Mouse (Mus musculus): ENCODE data around the gene Rnf185.

The Rnf185 gene

GRCm38 (mm10) chr11:3396091-3396490, 56.1 kb downstream of the Rnf185 start:
- in situ Hi-C loops (cut with MboI, MseI), result loop anchor here (5.0 kb wide), 1 partner anchor 49 kb away; no protein-coding TSS in a partner anchor

DNA sequence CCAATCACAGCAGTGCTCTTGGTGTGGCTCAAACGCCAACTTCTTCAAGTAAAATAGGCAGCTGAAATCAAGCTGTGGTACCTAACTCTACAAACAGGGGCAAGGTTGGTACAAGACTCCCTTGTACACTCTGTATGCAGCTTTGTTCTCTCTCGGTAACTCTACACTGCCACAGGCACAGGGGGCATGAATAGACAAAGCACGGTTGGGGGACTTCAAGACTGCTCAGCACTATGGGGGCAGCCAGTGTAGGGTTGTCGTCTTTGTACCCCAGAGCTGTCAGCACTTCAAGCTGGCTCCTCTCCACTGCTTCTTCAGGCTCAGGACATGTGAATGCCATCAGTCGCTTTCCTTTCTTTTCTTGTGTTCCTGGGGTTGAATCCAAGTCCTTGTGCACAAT, 57.6 kb downstream of the Rnf185 start:
- in situ Hi-C loops (cut with MboI, MseI), result no loop called here

GRCm38 (mm10) chr11:3392526-3392925, 59.6 kb downstream of the Rnf185 start:
- in situ Hi-C loops (cut with MboI, MseI), result no loop called here

- in situ Hi-C loops (cut with MboI, MseI), result no loop called here
Measured at GRCm38 (mm10) chr11:3390789-3391188, 61.4 kb downstream of the Rnf185 start.

- in situ Hi-C loops (cut with MboI, MseI), result no loop called here
Measured at GRCm38 (mm10) chr11:3389996-3390395, 62.2 kb downstream of the Rnf185 start.

- in situ Hi-C loops (cut with MboI, MseI), result no loop called here
Measured at GRCm38 (mm10) chr11:3387482-3388196, 64.5 kb downstream of the Rnf185 start.

- in situ Hi-C loops (cut with MboI, MseI), result no loop called here
Measured at GRCm38 (mm10) chr11:3386941-3387368, 65.2 kb downstream of the Rnf185 start.

- in situ Hi-C loops (cut with MboI, MseI), result no loop called here
Measured at GRCm38 (mm10) chr11:3382602-3383594, 69.3 kb downstream of the Rnf185 start.

DNA sequence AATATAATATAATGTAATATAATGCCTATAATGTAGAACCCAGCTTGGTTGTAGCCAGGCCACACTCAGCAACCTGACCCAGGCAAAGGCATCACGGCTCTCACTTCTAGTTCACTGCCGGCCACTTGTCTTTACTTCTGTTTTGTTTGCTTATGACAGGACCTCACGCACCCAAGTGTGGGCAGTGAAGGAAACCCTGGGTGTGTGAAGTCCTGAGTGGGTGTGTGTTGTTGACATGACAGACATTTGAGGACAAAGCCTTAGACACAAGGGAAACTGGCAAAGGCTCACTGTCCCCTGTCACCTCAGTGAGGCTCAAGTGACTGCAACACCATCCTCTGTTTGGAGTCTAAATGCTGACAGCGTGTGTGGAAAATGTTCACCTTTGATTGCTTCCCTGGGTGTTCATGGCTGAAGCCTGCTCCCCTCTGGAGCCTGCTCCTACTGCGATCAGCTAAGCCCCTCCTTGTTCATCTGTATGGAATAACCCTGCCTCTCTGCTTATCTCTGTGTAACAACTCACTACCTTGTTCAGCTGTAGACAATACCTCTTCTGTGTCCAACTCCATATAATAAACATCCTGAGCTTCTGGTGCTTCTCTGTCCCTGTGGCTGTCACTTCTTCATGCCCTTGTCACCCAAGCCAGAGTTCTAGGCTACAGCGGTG, 70.9 kb downstream of the Rnf185 start:
- in situ Hi-C loops (cut with MboI, MseI), result no loop called here

- in situ Hi-C loops (cut with MboI, MseI), result no loop called here
Measured at GRCm38 (mm10) chr11:3379427-3379826, 72.7 kb downstream of the Rnf185 start.

DNA sequence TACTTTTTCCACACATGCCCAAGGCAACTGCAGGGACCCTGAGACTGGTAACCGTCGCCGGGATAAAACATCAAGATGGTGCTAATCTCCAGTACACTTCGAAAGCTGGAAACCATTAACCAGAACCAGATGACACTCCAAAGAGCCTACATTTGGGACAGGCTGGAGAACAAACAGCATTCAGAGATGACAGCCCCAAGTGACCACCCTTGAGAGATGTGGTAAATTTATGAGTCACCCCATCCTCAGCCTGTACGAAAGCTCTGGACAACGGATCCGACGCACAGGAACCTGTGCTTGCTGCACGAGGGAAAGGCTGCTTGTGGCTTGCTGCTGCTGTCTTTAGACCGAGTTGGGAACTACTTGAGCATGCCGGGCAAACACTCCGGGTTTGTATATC, 77.4 kb downstream of the Rnf185 start:
- in situ Hi-C loops (cut with MboI, MseI), result no loop called here

DNA sequence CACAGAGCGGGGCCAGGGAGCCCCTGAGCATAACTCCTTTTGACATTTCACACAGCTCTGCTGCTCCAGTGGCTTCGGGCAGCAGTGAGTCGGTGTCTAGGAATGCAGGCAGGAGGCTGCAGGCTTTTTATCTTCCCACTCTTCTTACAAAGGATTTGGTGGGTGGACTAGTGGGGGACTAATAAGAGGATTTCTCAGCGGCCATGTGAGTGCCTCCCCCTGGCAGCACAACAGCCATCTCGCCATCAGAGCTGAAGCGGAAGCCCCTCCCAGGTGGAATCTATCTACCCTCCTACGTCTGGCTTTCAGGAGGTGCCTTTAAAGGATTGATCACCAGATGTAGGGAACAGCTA, 77.9 kb downstream of the Rnf185 start:
- in situ Hi-C loops (cut with MboI, MseI), result no loop called here

- in situ Hi-C loops (cut with MboI, MseI), result no loop called here
Measured at GRCm38 (mm10) chr11:3373591-3374292, 78.4 kb downstream of the Rnf185 start.

GRCm38 (mm10) chr11:3371599-3372295, 80.4 kb downstream of the Rnf185 start:
- in situ Hi-C loops (cut with MboI, MseI), result no loop called here

DNA sequence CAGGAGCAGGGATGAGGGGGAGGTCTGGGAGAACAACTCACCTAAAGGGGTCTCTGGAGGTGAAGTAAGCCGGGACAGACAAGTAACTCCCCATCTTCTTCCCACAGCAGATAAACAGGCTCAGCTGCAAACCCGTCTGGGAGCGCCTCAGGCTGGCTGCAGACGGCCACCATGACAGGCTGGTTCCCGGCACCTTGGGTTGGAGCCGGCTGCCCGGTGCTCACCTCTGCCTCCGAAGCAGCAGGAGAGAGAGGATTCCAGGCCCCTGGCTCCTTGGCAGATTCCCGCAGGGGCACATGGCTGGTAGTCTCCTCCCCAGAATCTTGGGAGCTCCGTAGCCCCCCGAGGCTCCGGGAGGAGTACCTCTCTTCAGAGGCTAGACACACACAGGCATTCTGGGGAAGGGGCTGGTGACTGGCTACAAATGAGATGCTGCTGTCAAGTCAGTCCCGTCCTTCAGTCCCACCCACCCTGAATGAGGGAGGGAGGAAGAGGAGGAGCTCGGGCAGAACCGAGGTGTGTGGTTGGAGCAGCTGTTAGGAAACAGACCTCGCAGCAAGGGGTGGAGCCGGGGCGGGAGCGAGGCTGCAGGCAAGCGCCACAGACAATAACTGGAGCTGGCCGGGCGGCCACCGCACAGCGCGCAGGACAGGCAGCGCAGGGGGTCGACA, 81.1 kb downstream of the Rnf185 start:
- in situ Hi-C loops (cut with MboI, MseI), result no loop called here

GRCm38 (mm10) chr11:3370162-3370561, 82.0 kb downstream of the Rnf185 start:
- in situ Hi-C loops (cut with MboI, MseI), result no loop called here

GRCm38 (mm10) chr11:3369449-3369848, 82.7 kb downstream of the Rnf185 start:
- in situ Hi-C loops (cut with MboI, MseI), result no loop called here

DNA sequence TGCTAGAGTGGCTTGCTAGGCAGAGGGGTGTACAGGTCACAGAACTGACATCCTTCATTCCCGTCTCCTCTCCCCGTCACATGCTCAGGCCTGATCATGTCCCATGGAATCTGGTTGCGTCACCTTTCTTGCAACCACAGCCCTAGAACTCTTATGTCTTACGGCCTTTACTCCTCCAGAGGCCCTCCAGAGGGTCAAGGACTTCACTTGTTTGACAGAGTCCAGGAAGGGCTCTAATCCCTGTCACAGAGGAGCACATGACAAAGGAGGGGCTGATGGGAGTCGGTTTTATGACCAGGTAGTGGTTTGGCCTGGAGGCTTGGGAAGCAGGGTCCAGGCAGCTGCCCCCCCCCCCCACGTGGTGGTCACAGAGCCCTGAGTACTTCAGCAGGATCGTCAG, 83.2 kb downstream of the Rnf185 start:
- in situ Hi-C loops (cut with MboI, MseI), result no loop called here

- in situ Hi-C loops (cut with MboI, MseI), result no loop called here
Measured at GRCm38 (mm10) chr11:3366411-3366810, 85.8 kb downstream of the Rnf185 start.

All from T-helper 1 cell (primary cell).